Mouse (Mus musculus) lung, postnatal 0 days (tissue): ENCODE measurements at regions not wholly inside any gene's neighbourhood (a gene's known extent, or its start where the extent isn't known, plus 50 kb on each side); places are given as distances from the start of the nearest gene placed in this dataset.

Experiments
- ATAC-seq: fragments of 200-750 bp; cut with Nextera tagmentation; 2 replicates; pipeline ENCODE4 v1.8.0; 2017; ENCODE audit warnings: moderate library complexity
- DNase-seq: peaks from one replicate; pipeline ENCODE4 v3.0.0-alpha.2; 2016; ENCODE audit warnings: low spot score
- H3K27ac ChIP-seq: fragments of 300-500 bp; sonication (generic); 2 replicates; pipeline ENCODE4 v1.5.1; 2014; ENCODE audit warnings: antibody characterized with exemption, mild to moderate bottlenecking, low read length, mixed read lengths
- H3K27me3 ChIP-seq: fragments of 300-500 bp; sonication (generic); replicated peaks from 2 replicates; pipeline ENCODE4 v1.6.1; 2014; ENCODE audit warnings: low read length, mixed read lengths; ENCODE audit not compliant: insufficient read depth
- H3K36me3 ChIP-seq: fragments of 300-500 bp; sonication (generic); 2 replicates; pipeline ENCODE4 v1.6.1; 2014; ENCODE audit warnings: low read length, mixed read lengths; ENCODE audit not compliant: insufficient read depth
- H3K4me1 ChIP-seq: fragments of 300-500 bp; sonication (generic); 2 replicates; pipeline ENCODE4 v1.6.1; 2014; ENCODE audit warnings: antibody characterized with exemption, low read depth, low read length, mixed read lengths; ENCODE audit not compliant: insufficient read depth
- H3K4me2 ChIP-seq: fragments of 300-500 bp; sonication (generic); replicated peaks from 2 replicates; pipeline ENCODE4 v1.6.1; 2014; ENCODE audit warnings: low read depth, mild to moderate bottlenecking, low read length, moderate library complexity, mixed read lengths
- H3K4me3 ChIP-seq: fragments of 300-500 bp; sonication (generic); 2 replicates; pipeline ENCODE4 v1.5.1; 2014; ENCODE audit warnings: low read depth, low read length
- H3K9ac ChIP-seq: fragments of 300-500 bp; sonication (generic); replicated peaks from 2 replicates; pipeline ENCODE4 v1.6.1; 2014; ENCODE audit warnings: low read depth, mild to moderate bottlenecking
- H3K9me3 ChIP-seq: fragments of 300-500 bp; sonication (generic); 2 replicates; pipeline ENCODE4 v1.6.1; 2016; ENCODE audit warnings: low read length, mixed read lengths
- CTCF ChIP-seq: IDR thresholded peaks from 2 replicates; pipeline ENCODE4 v1.5.1; 2016; ENCODE audit warnings: antibody characterized with exemption, mild to moderate bottlenecking
- EP300 ChIP-seq: IDR thresholded peaks from 2 replicates; pipeline ENCODE4 v1.6.1; 2016; ENCODE audit warnings: antibody characterized with exemption, mild to moderate bottlenecking, control low read depth
- WGBS: fragments of 180-500 bp; shearing (Covaris S2); extraction: QIAGEN DNeasy Blood & Tissue Kit; methylation state at CpG from one replicate; pipeline ENCODE4 v1.1.7; 2014; 5-methylcytosine and 5-hydroxymethylcytosine counted together

GRCm38 (mm10) chr7:145010757-145011156 lies 71.0 kb upstream of the Ccnd1 start:
- no peaks in the 10 kb centered on the region for H3K9me3 ChIP-seq
- 61% methylated on average over 4 of the region's 4 CpGs for whole genome bisulfite sequencing
- no peak overlapping the region for H3K4me3 ChIP-seq
- DNase-seq (no peak), ATAC-seq (no peak)
- H3K4me1 ChIP-seq, result no peaks in the 10 kb centered on the region
- H3K9ac ChIP-seq, result no peak overlapping the region
- H3K27me3 ChIP-seq, result no peaks in the 10 kb centered on the region
- TF ChIP-seq CTCF, result no peak
- TF ChIP-seq EP300, result no peak
- H3K27ac ChIP-seq, result no peak overlapping the region
- no peak overlapping the region for H3K4me2 ChIP-seq
- no peaks in the 10 kb centered on the region for H3K36me3 ChIP-seq

GRCm38 (mm10) chr7:145010004-145010403 lies 70.3 kb upstream of the Ccnd1 start:
- no peak overlapping the region for H3K27ac ChIP-seq
- 34% methylated on average over 3 of the region's 3 CpGs for whole genome bisulfite sequencing
- no peak for ATAC-seq

GRCm38 (mm10) chr7:145008662-145009333 lies 69.1 kb upstream of the Ccnd1 start:
- no peaks in the 10 kb centered on the region for H3K4me1 ChIP-seq
- H3K27ac ChIP-seq, result no peak overlapping the region
- no peak overlapping the region for H3K4me2 ChIP-seq
- no peaks in the 10 kb centered on the region for H3K9me3 ChIP-seq
- ATAC-seq (no peak), DNase-seq (no peak)
- TF ChIP-seq CTCF (no peak), EP300 (no peak)
- H3K4me3 ChIP-seq, result no peak overlapping the region
- H3K9ac ChIP-seq, result no peak overlapping the region
- no peaks in the 10 kb centered on the region for H3K27me3 ChIP-seq
- H3K36me3 ChIP-seq, result no peaks in the 10 kb centered on the region
- 58% methylated on average over 7 of the region's 7 CpGs for WGBS

More at GRCm38 (mm10) chr7:145010004-145010403, 70.3 kb upstream of the Ccnd1 start:
- Histone ChIP-seq H3K9me3 (no peaks in the 10 kb centered on the region), H3K9ac (no peak overlapping the region), H3K4me1 (no peaks in the 10 kb centered on the region), H3K4me2 (no peak overlapping the region), H3K27me3 (no peaks in the 10 kb centered on the region), H3K36me3 (no peaks in the 10 kb centered on the region), H3K4me3 (no peak overlapping the region)
- TF ChIP-seq EP300 (no peak), CTCF (no peak)
- DNase-seq, result no peak

- Histone ChIP-seq H3K27ac (no peak overlapping the region), H3K4me2 (no peak overlapping the region)
These were observed 67.5 kb upstream of the Ccnd1 start for GRCm38 (mm10) chr7:145007216-145007615.

GRCm38 (mm10) chr7:145001503-145002084 lies 61.9 kb upstream of the Ccnd1 start:
- 38% methylated on average over 4 of the region's 4 CpGs for WGBS
- no peaks in the 10 kb centered on the region for H3K27me3 ChIP-seq
- no peaks in the 10 kb centered on the region for H3K9me3 ChIP-seq
- DNase-seq (peak; percentile 15), ATAC-seq (0 out of 2 replicates have a peak, but pooled peaks have one; percentile 25)
- H3K4me1 ChIP-seq, result no peaks in the 10 kb centered on the region; the same call in 1 of the 2 replicates
- H3K9ac ChIP-seq, result no peak overlapping the region
- H3K36me3 ChIP-seq, result no peaks in the 10 kb centered on the region
- H3K4me3 ChIP-seq, result no peak overlapping the region
- TF ChIP-seq EP300, result no peak
- TF ChIP-seq CTCF, result no peak
- H3K27ac ChIP-seq, result no peak overlapping the region
- no peak overlapping the region for H3K4me2 ChIP-seq

More at GRCm38 (mm10) chr7:145007216-145007615, 67.5 kb upstream of the Ccnd1 start:
- no peaks in the 10 kb centered on the region for H3K36me3 ChIP-seq
- H3K4me3 ChIP-seq, result no peak overlapping the region
- WGBS, result 70% methylated on average over 2 of the region's 2 CpGs
- no peak for ATAC-seq
- no peak for DNase-seq
- H3K9me3 ChIP-seq, result no peaks in the 10 kb centered on the region
- H3K27me3 ChIP-seq, result no peaks in the 10 kb centered on the region
- no peak overlapping the region for H3K9ac ChIP-seq
- no peaks in the 10 kb centered on the region for H3K4me1 ChIP-seq
- TF ChIP-seq EP300, result no peak
- no peak for TF ChIP-seq CTCF

GRCm38 (mm10) chr7:144999741-145000140 lies 60.0 kb upstream of the Ccnd1 start:
- ATAC-seq (no peak), DNase-seq (no peak)
- no peak for TF ChIP-seq EP300
- TF ChIP-seq CTCF, result no peak
- Histone ChIP-seq H3K27me3 (no peaks in the 10 kb centered on the region), H3K27ac (no peak overlapping the region), H3K4me1 (no peaks in the 10 kb centered on the region; the same call in 1 of the 2 replicates), H3K9ac (no peak overlapping the region), H3K4me3 (no peak overlapping the region), H3K36me3 (no peaks in the 10 kb centered on the region), H3K9me3 (no peaks in the 10 kb centered on the region), H3K4me2 (no peak overlapping the region)
- 60% methylated on average over 3 of the region's 3 CpGs for WGBS
